Mouse (Mus musculus) megakaryocyte, embryonic 14.5 days (primary cell): ENCODE measurements at regions not wholly inside any gene's neighbourhood (a gene's known extent, or its start where the extent isn't known, plus 50 kb on each side); places are given as distances from the start of the nearest gene placed in this dataset.

Experiments
- H3K27me3 ChIP-seq: replicated peaks from 2 replicates; pipeline ENCODE3; 2012; ENCODE audit warnings: inconsistent platforms
- H3K36me3 ChIP-seq: replicated peaks from 2 replicates; pipeline ENCODE3; 2012; ENCODE audit warnings: low read length, inconsistent platforms, mixed read lengths
- H3K4me1 ChIP-seq: 2 replicates; pipeline ENCODE4 v1.6.1; 2012; ENCODE audit warnings: inconsistent platforms
- H3K4me3 ChIP-seq: replicated peaks from 2 replicates; pipeline ENCODE3; 2012; ENCODE audit warnings: moderate library complexity, mild to moderate bottlenecking, inconsistent platforms
- H3K9me3 ChIP-seq: 2 replicates; pipeline ENCODE4 v1.6.1; 2012; ENCODE audit warnings: inconsistent platforms
- FLI1 ChIP-seq: IDR thresholded peaks from 2 replicates; pipeline ENCODE4 v1.6.1; 2012; ENCODE audit warnings: low read length, inconsistent platforms, mixed read lengths
- GATA1 ChIP-seq: IDR thresholded peaks from 3 replicates; pipeline ENCODE4 v1.6.1; 2012; ENCODE audit warnings: mixed read lengths, low read length, inconsistent platforms, borderline replicate concordance

DNA sequence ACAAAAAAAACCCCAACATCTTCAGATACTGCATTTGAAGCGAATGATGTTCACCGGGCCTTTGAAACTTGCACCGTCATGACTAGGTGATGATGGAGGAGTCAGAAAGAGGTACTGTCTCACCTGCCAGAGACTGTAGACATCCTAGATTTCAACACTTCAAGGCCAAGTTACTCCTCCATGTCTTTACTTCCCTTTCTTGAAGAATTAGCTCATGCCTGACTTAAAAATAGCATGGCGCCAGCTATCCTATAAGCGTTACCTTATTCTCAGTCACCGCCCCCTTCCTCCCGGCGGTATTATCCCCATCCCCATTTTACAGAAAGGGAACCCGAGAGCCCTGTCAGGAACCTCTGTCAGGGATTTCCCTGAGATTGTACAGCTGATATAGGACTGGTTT lies 374.4 kb upstream of the Gm10131 start:
- Histone ChIP-seq H3K4me1 (peaks cover 27% of the 10 kb centered on the region), H3K9me3 (no peaks in the 10 kb centered on the region), H3K4me3 (no peak overlapping the region), H3K27me3 (peaks cover 12% of the 10 kb centered on the region), H3K36me3 (no peaks in the 10 kb centered on the region)
- TF ChIP-seq FLI1 (no peak), GATA1 (no peak)

GRCm38 (mm10) chr8:34485346-34485745 lies 373.8 kb upstream of the Gm10131 start:
- TF ChIP-seq GATA1: no peak
- no peak for TF ChIP-seq FLI1
- Histone ChIP-seq H3K4me1 (peaks cover 28% of the 10 kb centered on the region), H3K36me3 (no peaks in the 10 kb centered on the region), H3K9me3 (no peaks in the 10 kb centered on the region), H3K27me3 (peaks cover 16% of the 10 kb centered on the region), H3K4me3 (no peak overlapping the region)

DNA sequence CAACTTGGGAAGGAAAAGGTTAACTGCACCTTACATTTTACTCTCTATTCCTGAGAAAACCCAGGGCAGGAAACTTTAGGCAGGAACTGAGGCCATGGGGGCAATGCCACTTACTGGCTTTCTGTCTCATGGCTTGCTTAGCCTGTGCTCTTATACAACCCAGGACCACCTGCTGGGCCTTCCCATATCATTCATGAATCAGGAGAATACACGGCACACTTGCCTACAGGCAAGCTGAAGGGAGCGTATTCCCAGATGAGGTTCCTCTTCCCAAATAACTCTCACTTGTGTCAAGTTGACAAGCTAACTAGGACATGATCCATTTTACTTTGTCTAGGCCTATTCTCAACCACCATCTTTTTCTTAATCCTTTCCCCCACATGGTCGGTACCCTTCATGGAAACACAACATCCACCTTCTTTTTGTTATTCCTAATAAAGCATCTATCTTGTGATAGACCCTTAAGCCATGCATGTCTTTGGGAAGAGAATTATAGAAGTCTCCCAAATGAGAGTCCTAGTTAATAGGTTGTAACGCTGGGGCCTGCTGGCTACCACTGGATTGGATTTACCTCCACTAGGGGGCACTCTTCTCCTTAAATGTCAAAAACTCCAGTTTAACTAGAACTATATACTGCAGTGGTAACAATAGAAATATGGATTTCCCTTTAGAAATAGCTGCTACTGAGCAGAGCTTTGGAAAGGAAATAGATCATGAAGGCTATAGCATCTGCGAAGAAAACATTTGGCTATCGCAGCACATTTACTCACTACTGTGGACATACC lies 373.2 kb upstream of the Gm10131 start:
- TF ChIP-seq GATA1 (no peak), FLI1 (no peak)
- Histone ChIP-seq H3K9me3 (no peaks in the 10 kb centered on the region), H3K4me3 (no peak overlapping the region), H3K27me3 (peaks cover 17% of the 10 kb centered on the region), H3K4me1 (peaks cover 28% of the 10 kb centered on the region), H3K36me3 (no peaks in the 10 kb centered on the region)

DNA sequence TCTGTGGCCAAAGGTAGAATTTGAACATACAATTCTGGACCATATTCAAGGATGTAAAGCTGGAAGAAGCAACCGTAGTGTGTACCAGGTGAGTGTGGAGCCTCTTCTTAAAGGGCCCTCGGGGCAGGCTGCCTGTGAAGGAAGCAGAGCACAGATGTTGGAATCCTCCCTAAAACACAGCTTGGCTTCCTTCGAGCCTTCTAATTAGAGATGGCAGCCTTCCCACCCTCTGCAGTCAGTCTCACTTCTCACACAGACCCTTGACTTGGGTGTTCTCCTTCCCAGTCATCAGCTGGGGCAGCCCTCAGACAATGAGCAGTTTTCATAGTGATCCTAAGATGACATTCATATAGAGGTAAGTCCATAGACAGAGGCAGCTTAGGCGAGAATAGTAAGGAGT lies 371.7 kb upstream of the Gm10131 start:
- TF ChIP-seq FLI1 (no peak), GATA1 (no peak)
- peaks cover 18% of the 10 kb centered on the region for H3K4me1 ChIP-seq
- H3K4me3 ChIP-seq: no peak overlapping the region
- H3K27me3 ChIP-seq: peaks cover 17% of the 10 kb centered on the region
- no peaks in the 10 kb centered on the region for H3K36me3 ChIP-seq
- H3K9me3 ChIP-seq: no peaks in the 10 kb centered on the region

DNA sequence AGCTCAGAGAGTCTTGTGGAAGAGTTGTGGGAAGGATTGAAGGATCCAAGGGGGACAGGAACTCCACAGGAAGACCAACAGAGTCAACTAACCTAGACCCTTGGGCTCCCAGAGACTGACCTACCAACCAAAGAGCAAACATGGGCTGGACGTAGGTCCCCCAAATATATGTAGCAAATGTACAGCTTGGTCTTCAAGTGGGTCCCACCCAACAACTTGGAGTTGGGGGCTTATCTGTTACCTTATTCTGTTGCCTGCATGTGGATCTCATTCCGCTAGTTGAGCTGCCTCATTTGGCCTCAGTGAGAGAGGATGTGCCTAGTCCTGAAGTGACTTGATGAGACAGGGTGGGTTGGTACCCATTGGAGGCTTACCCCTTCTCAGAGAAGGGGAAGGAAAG lies 371.1 kb upstream of the Gm10131 start:
- Histone ChIP-seq H3K4me3 (no peak overlapping the region), H3K36me3 (no peaks in the 10 kb centered on the region), H3K27me3 (peaks cover 20% of the 10 kb centered on the region), H3K9me3 (no peaks in the 10 kb centered on the region), H3K4me1 (peaks cover 13% of the 10 kb centered on the region)
- TF ChIP-seq FLI1: no peak
- no peak for TF ChIP-seq GATA1

GRCm38 (mm10) chr8:34480496-34480895 lies 369.0 kb upstream of the Gm10131 start:
- TF ChIP-seq GATA1 (no peak), FLI1 (no peak)
- no peaks in the 10 kb centered on the region for H3K9me3 ChIP-seq
- peaks cover 13% of the 10 kb centered on the region; the same call in 1 of the 2 replicates for H3K4me1 ChIP-seq
- H3K36me3 ChIP-seq: no peaks in the 10 kb centered on the region
- no peak overlapping the region for H3K4me3 ChIP-seq
- peaks cover 32% of the 10 kb centered on the region for H3K27me3 ChIP-seq

DNA sequence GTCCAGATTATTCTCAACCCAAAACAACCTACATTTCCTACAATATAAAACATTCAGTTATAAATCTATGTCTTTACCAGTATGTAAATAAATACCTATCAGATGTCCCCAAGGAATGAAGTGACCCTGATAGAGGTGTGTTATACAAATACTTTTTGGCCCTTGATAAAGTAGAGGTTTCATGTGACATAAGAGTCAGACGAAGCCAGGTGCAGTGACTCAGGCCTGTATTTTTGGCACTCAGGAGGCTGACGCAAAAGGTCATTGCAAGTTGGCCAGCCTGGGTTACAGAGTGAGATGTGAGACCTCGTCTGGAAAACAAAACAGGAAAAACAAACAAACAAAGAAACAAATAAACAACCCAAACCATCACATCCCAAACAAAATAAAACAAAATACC lies 367.4 kb upstream of the Gm10131 start:
- H3K4me1 ChIP-seq: peaks cover 3% of the 10 kb centered on the region; the same call in 1 of the 2 replicates
- no peak for TF ChIP-seq FLI1
- TF ChIP-seq GATA1: no peak
- H3K36me3 ChIP-seq: no peaks in the 10 kb centered on the region
- H3K4me3 ChIP-seq: no peak overlapping the region
- peaks cover 39% of the 10 kb centered on the region for H3K27me3 ChIP-seq
- no peaks in the 10 kb centered on the region for H3K9me3 ChIP-seq

- no peak overlapping the region for H3K4me3 ChIP-seq
- peaks cover 42% of the 10 kb centered on the region for H3K27me3 ChIP-seq
- no peaks in the 10 kb centered on the region for H3K9me3 ChIP-seq
- no peaks in the 10 kb centered on the region for H3K36me3 ChIP-seq
- TF ChIP-seq GATA1 (no peak), FLI1 (no peak)
- peaks cover 3% of the 10 kb centered on the region; the same call in 1 of the 2 replicates for H3K4me1 ChIP-seq
These were observed 366.9 kb upstream of the Gm10131 start for GRCm38 (mm10) chr8:34478465-34478864.

DNA sequence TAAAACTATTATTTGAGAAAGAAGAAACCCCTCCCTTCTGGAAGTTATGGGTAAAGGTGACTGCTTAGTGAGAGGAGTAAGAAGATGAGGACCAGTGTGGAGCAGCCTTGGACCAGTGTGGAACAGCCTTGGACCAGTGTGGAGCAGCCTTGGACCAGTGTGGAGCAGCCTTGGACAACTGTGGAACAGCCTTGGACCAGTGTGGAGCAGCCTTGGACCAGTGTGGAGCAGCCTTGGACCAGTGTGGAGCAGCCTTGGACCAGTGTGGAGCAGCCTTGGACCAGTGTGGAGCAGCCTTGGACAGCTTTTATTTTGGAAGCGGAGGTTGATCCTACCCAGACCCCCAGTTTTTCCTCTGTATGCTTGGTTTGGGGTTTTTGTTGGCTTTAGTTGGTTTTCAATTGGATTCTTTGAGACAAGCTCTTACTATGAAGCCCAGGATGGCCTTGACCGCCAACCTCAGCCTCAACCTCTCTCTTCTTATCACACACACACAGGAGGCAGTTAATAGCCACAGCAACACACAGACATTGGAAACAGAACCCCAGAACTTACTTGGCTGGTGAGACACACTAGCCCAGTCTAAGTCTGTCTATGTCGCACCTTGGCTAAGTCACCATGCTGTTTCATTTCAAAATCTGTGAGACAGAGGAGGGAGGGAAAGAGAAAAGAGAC lies 364.7 kb upstream of the Gm10131 start:
- Histone ChIP-seq H3K4me3 (no peak overlapping the region), H3K36me3 (no peaks in the 10 kb centered on the region), H3K27me3 (peaks cover 39% of the 10 kb centered on the region), H3K4me1 (peaks cover 3% of the 10 kb centered on the region; the same call in 1 of the 2 replicates), H3K9me3 (no peaks in the 10 kb centered on the region)
- TF ChIP-seq GATA1 (no peak), FLI1 (no peak)

- Histone ChIP-seq H3K4me1 (no peaks in the 10 kb centered on the region; the same call in 1 of the 2 replicates), H3K9me3 (0 out of 2 replicates have a peak, but pooled peaks cover 5% of the 10 kb centered on the region), H3K4me3 (no peak overlapping the region), H3K27me3 (peaks cover 44% of the 10 kb centered on the region), H3K36me3 (no peaks in the 10 kb centered on the region)
- no peak for TF ChIP-seq FLI1
- TF ChIP-seq GATA1: no peak
These were observed 363.1 kb upstream of the Gm10131 start for GRCm38 (mm10) chr8:34474593-34474992.
